Mouse (Mus musculus) ES-E14 (cell line): ENCODE results near the gene Mc1r. TPM values are rescaled to one million over a fixed set of nuclear protein-coding genes. Genes with fewer than 3 reads are reported as not detected.
A peak's percentile ranks its signal among the peaks of the same experiment; 100 is the strongest.

Experiments used
- DNase-seq: peaks from one replicate; pipeline ENCODE4 v3.0.0-alpha.2; 2013; ENCODE audit warnings: low read depth, low spot score
- H3K27ac ChIP-seq: 2 replicates; pipeline ENCODE4 v1.5.1; 2012; ENCODE audit warnings: low read depth, mild to moderate bottlenecking, low read length, moderate library complexity, mixed read lengths; ENCODE audit not compliant: poor library complexity, insufficient read depth, severe bottlenecking
- H3K36me3 ChIP-seq: 2 replicates; pipeline ENCODE4 v1.6.1; 2012; ENCODE audit warnings: mild to moderate bottlenecking, low read length, moderate library complexity, mixed read lengths; ENCODE audit not compliant: control insufficient read depth, poor library complexity, insufficient read depth, severe bottlenecking
- H3K4me1 ChIP-seq, 2 experiments: fragments of 150-350 bp in 1 of 2; sonication (generic) in 1 of 2; 2 replicates each; pipeline ENCODE4 v1.6.1; 2012; ENCODE audit warnings: low read length in 2 of 2, mild to moderate bottlenecking in 1 of 2, mixed read lengths in 1 of 2; ENCODE audit not compliant: control insufficient read depth in 2 of 2, insufficient read depth in 2 of 2, poor library complexity in 1 of 2
- H3K4me3 ChIP-seq, 2 experiments: fragments of 150-350 bp in 1 of 2; sonication (generic) in 1 of 2; 2 replicates each; pipeline ENCODE4 v1.5.1; 2012; ENCODE audit warnings: low read length in 2 of 2, low read depth in 1 of 2, mild to moderate bottlenecking in 1 of 2, mixed read lengths in 1 of 2; ENCODE audit not compliant: insufficient read depth in 1 of 2, poor library complexity in 1 of 2, severe bottlenecking in 1 of 2
- H3K9ac ChIP-seq: 2 replicates; pipeline ENCODE4 v1.6.1; 2012; ENCODE audit warnings: low read depth, mild to moderate bottlenecking, low read length, mixed read lengths; ENCODE audit not compliant: poor library complexity, insufficient read depth, severe bottlenecking
- H3K9me3 ChIP-seq: fragments of 150-350 bp; sonication (generic); 2 replicates; pipeline ENCODE4 v1.6.1; 2012; ENCODE audit warnings: low read depth, mild to moderate bottlenecking, low read length; ENCODE audit not compliant: control insufficient read depth, insufficient read depth
- CHD2 ChIP-seq: IDR thresholded peaks from 2 replicates; pipeline ENCODE4 v1.6.1; 2014; ENCODE audit warnings: mild to moderate bottlenecking, low read depth, low read length, inconsistent platforms
- HCFC1 ChIP-seq: IDR thresholded peaks from 2 replicates; pipeline ENCODE4 v1.6.1; 2012; ENCODE audit warnings: low read length, inconsistent platforms, borderline replicate concordance; ENCODE audit not compliant: insufficient read depth
- MAFK ChIP-seq: IDR thresholded peaks from 2 replicates; pipeline ENCODE4 v1.6.1; 2014; ENCODE audit warnings: mild to moderate bottlenecking, low read depth, low read length, inconsistent platforms; ENCODE audit not compliant: insufficient read depth
- ZC3H11A ChIP-seq: IDR thresholded peaks from 2 replicates; pipeline ENCODE4 v1.6.1; 2012; ENCODE audit warnings: low read depth, mild to moderate bottlenecking, inconsistent platforms, low read length, borderline replicate concordance
- ZNF384 ChIP-seq: IDR thresholded peaks from 2 replicates; pipeline ENCODE4 v1.6.1; 2012; ENCODE audit warnings: low read depth, low read length, inconsistent platforms
- in situ Hi-C, 2 experiments: fragments of 600-800 bp; cut with MboI; formaldehyde crosslinking; loops; one replicate each; pipeline ENCODE4 v1.15.1; 2025; ENCODE audit warnings: low sequenced_read_pairs in 2 of 2, inconsistent platforms in 1 of 2; ENCODE audit not compliant: unreplicated experiment in 2 of 2
- total RNA-seq: library from RNA; depleted of rRNA; stranded (reverse); fragments of 300-350 nt; gene quantifications from 2 replicates; pipeline ENCODE4 v1.2.3, GENCODE M21; 2012

The Mc1r gene
- total RNA-seq, 1 experiment: 0.27 TPM

GRCm38 (mm10) chr8:123384883-123385540 lies 21.9 kb upstream of the Mc1r start:
- in situ Hi-C loops: no loop called here
- H3K36me3 ChIP-seq: peaks cover 50% of the 10 kb centered on the region
- no peak for TF ChIP-seq HCFC1
- TF ChIP-seq MAFK: no peak
- no peak for TF ChIP-seq ZNF384
- TF ChIP-seq ZC3H11A: no peak
- TF ChIP-seq CHD2: no peak
- H3K4me3 ChIP-seq: no peak overlapping the region
- DNase-seq: peak; percentile 41
- no peaks in the 10 kb centered on the region; a peak in 1 of 4 replicates for H3K4me1 ChIP-seq
- no peak overlapping the region for H3K27ac ChIP-seq
- no peak overlapping the region for H3K9ac ChIP-seq
- no peaks in the 10 kb centered on the region for H3K9me3 ChIP-seq

GRCm38 (mm10) chr8:123387041-123387440 lies 19.9 kb upstream of the Mc1r start:
- H3K9ac ChIP-seq: no peak overlapping the region
- in situ Hi-C loops: no loop called here
- H3K27ac ChIP-seq: no peak overlapping the region
- no peaks in the 10 kb centered on the region; a peak in 1 of 4 replicates for H3K4me1 ChIP-seq
- peaks cover 57% of the 10 kb centered on the region for H3K36me3 ChIP-seq
- TF ChIP-seq HCFC1 (no peak), MAFK (0 out of 2 replicates have a peak, but pooled peaks have one; percentile 29)
- H3K4me3 ChIP-seq: no peak overlapping the region
- no peak for DNase-seq
- no peaks in the 10 kb centered on the region for H3K9me3 ChIP-seq

GRCm38 (mm10) chr8:123387801-123388200 lies 19.1 kb upstream of the Mc1r start:
- no peak for DNase-seq
- Histone ChIP-seq H3K4me1 (no peaks in the 10 kb centered on the region; a peak in 1 of 4 replicates), H3K36me3 (peaks cover 58% of the 10 kb centered on the region), H3K9me3 (no peaks in the 10 kb centered on the region), H3K9ac (no peak overlapping the region), H3K4me3 (no peak overlapping the region), H3K27ac (no peak overlapping the region)
- in situ Hi-C loops: no loop called here
- TF ChIP-seq ZC3H11A (no peak), ZNF384 (no peak), HCFC1 (no peak), MAFK (no peak), CHD2 (no peak)

- DNase-seq: no peak
- Histone ChIP-seq H3K36me3 (peaks cover 58% of the 10 kb centered on the region), H3K4me1 (no peaks in the 10 kb centered on the region; a peak in 1 of 4 replicates), H3K9me3 (no peaks in the 10 kb centered on the region), H3K4me3 (no peak overlapping the region), H3K9ac (no peak overlapping the region), H3K27ac (no peak overlapping the region)
- TF ChIP-seq HCFC1: no peak
- no peak for TF ChIP-seq ZNF384
- no peak for TF ChIP-seq ZC3H11A
- TF ChIP-seq CHD2: no peak
- TF ChIP-seq MAFK: no peak
- in situ Hi-C loops: no loop called here
These were observed 17.9 kb upstream of the Mc1r start for GRCm38 (mm10) chr8:123389026-123389425.

- Histone ChIP-seq H3K36me3 (peaks cover 59% of the 10 kb centered on the region), H3K9ac (no peak overlapping the region), H3K9me3 (no peaks in the 10 kb centered on the region), H3K27ac (no peak overlapping the region), H3K4me1 (no peaks in the 10 kb centered on the region), H3K4me3 (no peak overlapping the region)
- no peak for DNase-seq
- in situ Hi-C loops: no loop called here
- TF ChIP-seq ZNF384 (no peak), HCFC1 (no peak), CHD2 (no peak)
These were observed 8.6 kb upstream of the Mc1r start for GRCm38 (mm10) chr8:123398308-123398707.
